Mouse (Mus musculus): Measurements from ENCODE around the gene Fut2.
A peak's percentile ranks its signal among the peaks of the same experiment; 100 is the strongest.

The Fut2 gene

DNA sequence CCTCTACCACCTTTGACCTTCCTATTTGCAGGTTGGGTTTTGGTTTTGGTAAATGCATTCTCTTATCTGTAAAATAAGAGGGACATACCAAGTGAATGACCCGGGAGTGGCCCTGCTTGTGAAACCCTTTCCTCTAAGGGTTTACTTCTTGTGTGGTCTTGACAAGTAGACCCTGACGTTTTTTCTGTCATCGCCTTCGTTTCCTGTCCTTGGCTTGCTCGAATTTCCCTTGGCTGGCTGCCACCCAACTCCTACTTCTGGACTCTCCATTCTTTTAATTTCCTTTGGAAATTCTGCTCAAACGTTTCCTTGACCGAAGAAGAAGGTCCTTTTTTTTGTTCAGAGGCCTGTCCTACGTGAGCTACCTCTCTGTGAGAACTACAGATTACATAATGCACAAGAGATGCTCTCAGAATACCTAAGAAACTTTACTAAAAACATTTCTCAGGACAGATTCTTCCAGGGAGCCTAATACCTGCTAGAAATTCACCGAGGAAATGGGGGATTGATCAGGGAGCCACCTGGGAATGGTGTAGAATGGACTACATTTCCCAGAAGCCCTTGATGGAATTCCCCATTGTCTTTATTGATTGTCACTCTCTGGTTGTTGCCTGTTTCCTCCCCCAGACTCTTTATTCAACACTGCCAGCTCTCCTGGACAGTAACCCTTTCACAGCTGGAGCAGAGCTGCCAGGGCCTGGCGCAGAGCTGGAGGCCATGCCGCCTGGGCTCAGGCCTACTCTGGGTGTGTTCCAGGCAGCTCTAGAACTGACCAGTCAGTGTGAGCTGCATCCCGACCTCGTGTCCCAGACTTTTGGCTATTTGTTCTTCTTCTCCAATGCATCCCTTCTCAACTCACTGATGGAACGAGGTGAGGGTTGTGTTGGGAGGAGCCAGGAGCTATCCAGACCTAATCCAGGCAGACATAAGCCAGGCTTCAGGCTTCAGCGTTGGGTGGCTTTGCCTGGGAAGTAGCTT is 30.2 kb downstream of the Fut2 start:
- no peak for DNase-seq

DNA sequence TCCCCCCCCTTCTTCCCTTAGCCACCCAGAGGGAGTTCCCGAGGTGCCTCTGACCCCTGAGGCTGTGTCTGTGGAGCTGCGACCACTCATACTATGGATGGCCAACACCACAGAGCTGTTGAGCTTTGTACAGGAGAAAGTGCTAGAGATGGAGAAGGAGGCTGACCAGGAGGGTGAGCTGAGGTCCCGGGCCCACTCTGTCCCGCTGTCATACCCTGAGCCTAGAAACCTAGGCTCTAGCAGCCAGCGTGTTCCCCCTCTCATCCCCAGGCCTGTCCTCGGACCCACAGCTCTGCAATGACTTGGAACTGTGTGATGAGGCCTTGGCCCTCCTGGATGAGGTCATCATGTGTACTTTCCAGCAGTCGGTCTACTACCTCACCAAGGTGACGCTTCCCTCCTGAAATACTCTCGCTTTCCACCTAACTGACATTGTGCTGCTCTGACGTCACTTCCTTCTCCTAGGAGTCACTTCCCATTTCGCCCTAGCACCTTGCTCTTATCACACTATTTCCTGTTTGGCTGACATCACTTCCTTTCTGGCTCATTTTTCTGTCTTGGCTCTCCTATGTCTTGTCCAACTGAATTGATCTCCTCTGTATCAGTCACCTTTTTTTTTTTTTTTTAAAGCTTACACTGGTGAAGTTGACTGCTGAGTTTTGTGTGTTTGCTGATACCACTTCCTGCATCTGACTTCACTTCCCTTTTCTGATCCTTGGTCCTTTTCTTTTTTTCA is 31.1 kb downstream of the Fut2 start:
- no peak for DNase-seq

DNA sequence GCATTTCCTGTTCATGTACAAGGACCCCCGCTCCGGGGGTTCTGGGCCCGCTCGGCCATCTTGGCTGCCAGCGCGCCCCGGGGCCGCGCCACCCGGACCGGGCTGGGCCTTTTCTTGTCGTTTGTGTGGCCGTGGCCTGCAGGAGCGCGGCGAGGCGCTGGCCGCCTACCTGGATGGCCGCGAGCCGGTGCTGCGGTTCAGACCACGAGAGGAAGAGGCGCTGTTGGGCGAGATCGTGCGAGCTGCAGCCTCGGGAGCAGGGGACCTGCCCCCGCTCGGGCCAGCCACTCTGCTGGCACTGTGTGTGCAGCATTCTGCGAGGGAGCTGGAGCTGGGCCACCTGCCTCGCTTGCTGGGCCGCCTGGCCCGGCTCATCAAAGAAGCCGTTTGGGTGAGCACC is 33.7 kb downstream of the Fut2 start:
- DNase-seq: peak; percentile 75

DNA sequence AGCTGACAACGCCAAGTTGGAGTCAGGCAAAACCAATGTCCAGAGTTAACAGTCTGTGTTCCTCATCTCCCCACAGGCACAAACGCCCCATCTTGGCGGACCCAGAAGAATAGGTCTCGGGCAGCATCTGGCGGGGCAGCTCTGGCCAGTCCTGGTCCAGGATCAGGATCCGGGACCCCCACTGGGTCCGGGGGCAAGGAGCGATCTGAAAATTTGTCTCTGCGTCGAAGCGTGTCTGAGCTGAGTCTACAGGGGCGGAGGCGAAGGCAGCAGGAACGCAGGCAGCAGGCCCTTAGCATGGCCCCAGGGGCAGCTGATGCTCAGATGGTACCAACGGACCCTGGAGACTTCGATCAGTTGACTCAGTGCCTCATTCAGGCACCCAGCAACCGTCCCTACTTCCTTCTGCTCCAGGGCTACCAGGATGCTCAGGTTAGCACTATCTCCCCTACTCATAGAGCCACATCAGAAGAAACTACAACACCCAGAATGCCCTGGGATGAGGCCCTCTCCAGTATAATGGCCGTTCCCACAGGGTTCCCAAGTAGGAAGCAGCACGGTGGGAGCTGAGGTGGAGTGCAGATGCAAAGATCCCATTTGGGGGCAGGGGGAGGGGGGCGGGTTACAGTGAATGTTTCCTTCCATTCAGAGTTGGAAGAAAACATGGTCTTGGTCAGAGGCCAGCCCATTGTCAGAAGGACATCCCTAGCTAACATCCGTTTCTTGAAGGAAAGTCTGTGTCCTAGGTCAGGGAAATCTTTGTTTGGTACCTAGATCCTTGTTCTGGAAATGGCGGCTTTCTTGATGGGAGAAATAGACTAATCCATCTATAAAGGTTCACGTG is 35.9 kb downstream of the Fut2 start:
- DNase-seq: no peak

DNA sequence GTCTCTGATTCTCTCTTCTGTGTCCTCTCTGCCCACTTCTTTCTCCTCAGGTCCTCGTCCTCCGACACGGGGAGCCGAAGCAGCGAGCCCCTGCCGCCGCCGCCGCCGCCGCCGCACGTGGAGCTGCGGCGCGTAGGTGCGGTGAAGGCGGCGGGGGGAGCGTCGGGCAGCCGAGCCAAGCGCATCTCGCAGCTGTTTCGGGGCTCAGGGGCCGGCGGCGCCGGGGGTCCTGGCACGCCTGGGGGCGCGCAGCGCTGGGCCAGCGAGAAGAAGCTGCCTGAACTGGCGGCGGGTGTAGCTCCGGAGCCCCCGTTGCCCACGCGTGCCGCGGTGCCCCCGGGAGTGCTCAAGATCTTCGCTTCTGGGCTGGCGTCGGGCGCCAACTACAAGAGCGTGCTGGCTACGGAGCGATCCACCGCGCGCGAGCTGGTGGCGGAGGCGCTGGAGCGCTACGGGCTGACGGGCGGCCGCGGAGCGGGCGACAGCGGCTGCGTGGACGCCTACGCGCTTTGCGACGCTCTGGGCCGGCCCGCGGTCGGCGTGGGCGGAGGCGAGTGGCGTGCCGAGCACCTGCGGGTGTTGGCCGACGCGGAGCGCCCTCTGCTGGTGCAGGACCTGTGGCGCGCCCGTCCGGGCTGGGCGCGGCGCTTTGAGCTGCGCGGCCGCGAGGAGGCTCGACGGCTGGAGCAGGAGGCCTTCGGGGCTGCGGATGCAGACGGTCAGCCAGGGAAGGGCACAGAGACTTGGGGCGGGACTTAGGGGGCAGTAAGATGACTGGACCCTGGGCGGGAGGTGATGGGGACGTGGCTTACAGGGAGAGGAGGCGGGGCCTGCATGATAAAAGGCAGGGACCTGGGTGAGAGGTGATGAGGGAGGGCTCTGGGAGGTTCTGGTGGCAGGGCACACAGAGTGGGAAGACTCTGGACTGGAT is 37.6 kb downstream of the Fut2 start:
- peak; percentile 93 for DNase-seq

DNA sequence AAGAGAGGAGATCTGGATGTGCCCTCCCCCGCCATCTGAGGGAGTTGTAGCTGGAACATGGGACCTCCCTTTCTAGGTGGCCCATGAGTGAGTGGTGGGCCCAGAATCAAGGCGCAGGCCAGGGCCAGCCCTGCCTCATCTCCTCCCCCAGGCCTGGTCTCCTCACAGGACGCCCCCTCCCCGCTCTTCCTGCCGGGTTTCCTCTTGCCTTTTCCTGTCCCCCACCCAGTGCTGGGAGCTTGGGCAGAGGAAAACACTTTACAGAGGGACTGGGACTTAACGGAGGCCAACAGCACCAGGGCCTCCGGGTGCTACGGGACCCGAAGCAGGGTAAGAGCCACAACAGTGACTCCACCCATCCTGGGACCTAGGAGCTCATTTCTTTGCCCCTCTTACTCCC is 38.9 kb downstream of the Fut2 start, which contains the start of gene Rasip1:
Rasip1 (plus strand) TSS at position 228 of the 400 bp plus-strand sequence.
- DNase-seq: no peak

DNA sequence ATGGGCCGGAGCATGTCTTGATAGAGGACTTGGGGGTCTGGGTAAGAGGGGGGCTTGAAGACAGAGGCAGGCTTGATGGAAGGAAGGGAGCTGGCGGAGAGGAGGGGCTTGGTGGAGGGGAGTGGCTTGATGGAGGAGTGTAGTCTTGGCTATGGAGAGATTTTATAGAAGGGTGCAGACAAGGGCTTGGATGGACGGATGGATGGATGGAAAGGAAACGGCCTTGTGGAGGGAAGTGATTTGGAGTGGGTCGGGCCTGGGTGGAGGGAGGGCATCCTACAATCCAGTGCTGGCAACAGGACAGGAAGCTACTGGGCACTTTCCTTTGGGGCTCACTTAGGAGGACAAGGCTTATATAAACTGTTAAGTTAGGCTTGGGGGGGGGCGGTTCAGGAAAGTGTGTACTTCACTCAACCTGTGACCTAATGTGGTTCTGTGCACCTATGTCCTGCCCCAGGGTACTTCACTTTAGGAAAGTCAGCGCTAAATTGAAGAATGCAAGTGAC is 39.6 kb downstream of the Fut2 start:
- no peak for DNase-seq

DNA sequence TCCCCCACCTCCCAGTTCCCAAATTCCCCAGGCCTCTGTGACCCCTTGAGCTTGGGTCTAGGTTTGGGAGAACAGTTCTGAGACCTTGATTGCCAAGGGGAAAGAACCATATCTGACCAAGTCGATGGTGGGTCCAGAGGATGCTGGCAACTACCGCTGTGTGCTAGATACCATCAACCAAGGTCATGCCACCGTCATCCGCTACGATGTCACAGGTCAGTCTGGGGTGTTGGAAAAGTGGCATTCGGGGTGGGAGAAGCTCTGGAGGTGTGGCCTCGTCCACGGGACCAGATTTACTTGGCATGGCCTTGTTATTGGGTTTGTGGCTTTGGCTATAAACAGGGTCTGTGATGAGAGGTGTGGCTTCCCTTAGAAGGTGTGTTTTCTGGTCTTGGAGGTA is 40.7 kb downstream of the Fut2 start:
- no peak for DNase-seq

DNA sequence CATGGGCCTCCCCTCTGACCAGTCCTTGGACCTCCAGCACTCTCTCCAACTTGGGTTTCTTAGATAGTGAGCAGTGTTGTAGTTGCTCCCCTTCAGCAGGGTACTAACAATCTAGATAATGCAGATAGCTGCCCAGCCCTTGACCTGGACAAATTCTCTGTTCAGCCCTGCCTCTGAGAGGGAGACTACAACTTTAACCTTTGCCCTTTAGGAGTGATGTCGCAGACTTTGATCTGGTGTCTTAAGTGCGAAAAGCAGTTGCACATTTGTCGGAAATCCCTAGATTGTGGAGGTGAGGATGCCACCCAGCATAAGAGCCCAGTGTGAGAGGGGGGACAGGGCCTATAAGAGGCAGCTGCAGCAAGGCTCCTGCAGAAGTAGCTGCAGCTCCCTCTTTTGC is 41.5 kb downstream of the Fut2 start:
- no peak for DNase-seq

DNA sequence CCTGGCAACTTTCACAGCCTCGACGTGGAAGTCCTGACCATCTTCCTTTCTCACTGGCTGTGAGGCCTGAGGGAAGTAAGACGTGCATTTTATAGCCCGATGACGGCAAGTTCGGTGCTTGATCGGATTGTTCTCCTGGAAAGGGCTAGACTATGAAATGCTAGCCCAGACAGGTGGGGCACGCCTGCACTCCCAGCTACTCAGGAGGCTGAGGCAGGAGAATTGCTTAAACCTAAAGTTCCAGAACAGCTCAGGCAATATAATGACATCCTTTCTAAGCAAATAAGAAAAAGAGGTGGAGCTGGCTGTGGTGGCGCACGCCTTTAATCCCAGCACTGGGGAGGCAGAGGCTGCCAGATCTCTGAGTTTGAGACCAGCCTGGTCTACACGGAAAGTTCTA is 42.7 kb downstream of the Fut2 start:
- DNase-seq: no peak

DNA sequence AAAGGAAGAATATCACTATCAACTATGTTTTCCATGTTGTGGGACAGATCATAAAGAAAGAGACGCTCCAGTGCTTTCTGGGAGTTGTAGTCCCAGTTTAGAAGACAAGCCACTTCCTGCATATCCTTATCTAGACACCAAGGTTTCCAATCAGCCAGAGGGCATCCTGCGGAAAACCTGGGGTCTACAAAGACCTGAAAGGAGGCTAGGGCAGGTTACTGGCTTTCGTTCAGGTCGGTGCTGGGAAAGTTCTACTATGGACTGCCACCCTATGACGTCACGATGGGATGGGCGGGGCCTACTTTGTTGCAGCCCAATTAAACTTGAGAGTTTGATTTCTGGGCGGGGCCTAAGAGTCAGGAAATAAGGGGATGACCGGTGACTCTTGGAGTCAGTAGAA is 44.8 kb downstream of the Fut2 start, which contains the start of gene Izumo1:
Izumo1 (plus strand) TSS at position 369 of the 400 bp plus-strand sequence.
- no peak for DNase-seq

DNA sequence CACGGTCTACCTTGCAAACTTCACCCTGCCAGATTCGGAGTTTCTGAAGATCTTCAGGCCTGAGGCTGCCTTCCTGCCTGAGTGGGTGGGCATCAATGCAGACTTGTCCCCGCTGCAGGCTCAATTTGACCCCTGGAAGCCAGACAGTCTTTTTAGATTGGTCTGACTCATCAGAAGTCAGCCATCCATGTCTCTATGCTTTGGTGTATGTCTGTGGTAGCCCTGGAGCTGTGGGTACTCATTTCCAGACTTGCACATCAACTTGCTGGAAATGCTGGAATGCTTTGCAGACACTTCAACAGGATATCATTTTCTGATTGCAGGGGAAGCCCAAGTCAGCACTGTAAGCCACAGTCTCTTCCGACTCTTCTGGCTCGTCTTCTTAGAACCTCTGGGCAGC is 46.6 kb downstream of the Fut2 start:
- DNase-seq: no peak

DNA sequence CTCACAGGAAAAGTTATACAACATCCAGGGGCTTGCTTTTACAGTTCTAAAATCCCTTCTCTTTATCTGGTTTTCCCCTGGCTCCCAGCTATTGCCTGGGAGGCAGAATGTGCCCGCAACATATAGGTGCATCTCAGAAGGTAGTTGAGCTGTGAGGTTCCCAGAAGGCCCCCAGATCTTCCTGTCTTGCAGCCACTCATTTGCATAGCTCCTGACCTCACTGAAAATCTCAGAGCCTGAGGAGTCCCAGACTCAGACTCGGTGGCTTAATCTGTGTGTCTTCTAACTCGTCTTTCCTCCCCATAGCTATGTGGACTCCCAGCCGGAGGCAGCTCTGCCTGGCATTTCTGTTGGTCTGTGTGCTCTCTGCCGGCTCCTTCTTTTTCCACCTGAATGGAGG is 47.9 kb downstream of the Fut2 start:
- DNase-seq: no peak

DNA sequence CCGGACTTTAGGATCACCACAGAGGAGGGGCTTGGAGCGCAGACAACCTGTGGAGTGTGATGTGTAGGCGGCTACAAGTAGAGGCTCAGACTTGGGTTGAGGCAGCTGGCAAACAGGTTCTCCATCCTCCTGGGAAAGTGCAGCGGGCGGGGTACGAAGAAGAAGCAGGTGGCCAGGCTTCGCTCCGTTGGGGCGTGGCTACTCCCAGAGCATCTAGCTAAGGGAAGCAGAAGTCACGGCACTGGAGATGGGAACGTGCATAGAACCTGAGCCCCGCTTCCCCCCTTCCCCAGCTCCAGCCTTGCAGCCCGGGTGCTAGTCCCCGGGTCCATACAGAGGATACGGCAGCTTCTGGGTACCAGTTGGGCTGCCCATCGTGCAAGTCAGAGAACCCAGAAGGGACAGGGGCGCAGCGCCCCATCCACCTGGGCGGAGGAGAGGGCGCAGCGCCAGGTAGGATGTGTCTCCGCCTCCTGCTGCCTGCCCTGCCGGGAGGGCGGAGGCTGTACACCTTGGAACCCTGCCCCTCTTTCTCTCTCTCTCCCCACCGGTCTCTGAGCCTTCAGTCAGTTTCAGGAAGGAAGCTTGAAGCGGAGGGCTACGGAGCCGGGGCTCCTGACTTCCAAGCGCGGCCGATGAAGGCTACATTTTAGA is 49.0 kb downstream of the Fut2 start, which contains the start of gene Fut1:
Fut1 (plus strand) TSS at position 248 of the 654 bp plus-strand sequence.
- DNase-seq: peak; percentile 28

DNA sequence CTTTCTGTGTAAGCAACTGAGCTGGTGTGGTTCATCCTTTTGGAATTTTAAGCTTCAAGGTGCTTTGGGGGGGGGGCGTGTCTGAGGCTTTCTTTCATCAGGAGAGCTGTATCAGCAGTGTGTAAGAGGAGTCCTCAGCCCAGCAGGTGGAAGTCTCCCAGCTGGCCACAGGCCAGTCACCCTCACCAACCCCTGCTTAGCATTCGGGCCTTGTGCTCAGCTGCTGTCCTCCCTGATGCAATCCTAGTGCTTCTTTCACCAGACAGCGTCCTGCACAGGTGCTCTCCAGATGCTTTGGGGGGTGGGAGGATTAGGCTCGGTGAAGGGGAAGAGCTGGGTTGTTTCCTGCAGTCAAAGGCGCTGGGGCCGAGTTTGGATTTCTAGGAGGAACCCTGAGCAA is 49.9 kb downstream of the Fut2 start:
- no peak for DNase-seq

DNA sequence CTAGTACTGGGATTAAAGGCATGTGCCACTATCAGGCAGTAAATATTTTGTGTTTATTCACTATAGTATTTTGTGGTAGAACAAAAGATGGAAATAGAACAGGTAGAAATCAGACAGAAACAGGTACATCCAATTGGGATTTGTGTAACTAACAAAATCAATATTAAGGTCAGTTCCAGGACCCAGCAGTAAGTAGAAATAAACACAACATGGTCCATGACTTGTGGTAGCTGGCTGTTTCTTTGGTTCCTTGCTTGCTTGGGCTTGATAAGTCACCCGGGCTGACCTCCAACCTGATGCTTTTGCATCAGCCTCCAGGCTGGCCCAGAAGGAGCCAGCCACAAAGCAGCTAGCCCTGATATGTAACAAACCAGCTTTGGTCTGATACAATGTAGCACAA is 56.7 kb downstream of the Fut2 start:
- DNase-seq: no peak

DNA sequence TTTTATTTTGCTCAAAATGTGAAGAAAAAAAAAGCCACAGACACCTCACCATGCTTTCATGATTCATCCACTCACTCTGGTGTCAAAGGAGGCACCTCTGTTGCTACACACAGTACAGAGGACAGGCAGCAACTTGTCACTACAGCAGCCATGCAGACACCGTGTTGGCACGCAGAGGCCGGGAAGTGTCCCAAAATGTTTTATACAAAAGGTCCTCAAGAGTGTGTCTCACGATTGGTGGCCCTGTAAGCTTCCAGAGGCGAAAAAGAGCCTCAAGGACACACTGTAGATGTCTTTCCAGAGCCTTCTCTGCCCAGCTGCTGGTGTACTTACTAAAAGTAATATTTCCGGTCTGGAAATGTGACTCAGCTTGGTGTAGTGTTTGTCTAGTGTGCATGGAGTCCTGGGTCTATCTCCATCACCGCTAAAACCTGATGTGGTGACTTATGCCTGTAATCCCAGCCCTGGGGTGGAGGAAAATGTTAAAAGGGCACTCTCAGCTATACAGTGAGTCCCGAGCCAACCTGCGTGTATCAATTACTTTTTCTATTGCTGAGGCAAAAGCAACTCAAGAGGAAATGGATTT is 60.4 kb downstream of the Fut2 start:
- no peak for DNase-seq

DNA sequence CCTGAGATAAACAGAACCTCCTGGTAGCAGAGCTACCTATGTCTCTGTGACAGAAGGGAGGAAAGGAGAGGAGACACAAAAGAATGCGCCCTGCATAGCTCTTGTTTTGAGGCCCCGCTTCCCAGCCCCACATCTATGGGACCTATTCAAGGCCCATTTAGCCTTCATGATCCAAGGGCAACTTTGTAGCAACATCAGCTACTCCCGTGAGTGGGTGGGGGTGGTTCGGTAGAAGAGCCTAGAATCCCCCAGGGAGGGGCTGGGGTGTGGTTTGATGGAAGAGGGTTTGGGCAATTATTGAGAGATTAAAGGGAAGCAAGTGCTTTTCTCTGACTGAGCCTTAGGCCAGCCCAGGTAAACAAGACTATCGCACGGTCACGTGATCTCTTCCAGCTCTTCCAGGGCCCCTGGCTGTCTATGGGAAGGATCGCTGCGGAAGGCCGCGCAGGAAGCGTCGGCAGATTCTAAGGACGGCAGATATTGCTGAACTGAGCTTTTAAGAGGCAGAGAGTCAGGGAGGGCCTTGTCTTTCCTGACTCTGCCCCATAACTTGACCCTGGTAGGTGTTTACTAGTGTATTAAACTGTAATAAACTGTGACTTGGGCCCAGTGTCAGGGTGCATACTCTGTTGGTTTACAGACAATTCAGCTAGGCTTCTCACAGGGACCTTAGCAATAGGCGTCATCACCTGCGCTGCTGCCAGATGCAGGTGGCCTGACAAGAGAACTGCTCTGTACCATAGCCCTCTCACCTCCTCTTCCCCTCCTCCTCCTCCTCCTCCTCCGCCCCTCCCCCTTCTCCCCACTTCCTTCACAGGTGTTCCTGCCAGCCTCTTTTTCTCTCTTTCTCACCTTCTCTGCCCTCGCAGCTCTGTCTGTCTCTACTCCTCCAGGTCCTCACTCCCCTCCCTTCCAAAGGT is 67.0 kb downstream of the Fut2 start:
- no peak for DNase-seq

Measured in cerebellum, adult 8-10 months (tissue).